Mouse (Mus musculus) olfactory bulb, adult 2 months (tissue): ENCODE data around the gene Shld1. TPM values are rescaled to one million over a fixed set of nuclear protein-coding genes. Genes with fewer than 3 reads are reported as not detected.

Experiments
- H3K27ac ChIP-seq: fragments of 200-500 bp; 2 replicates; pipeline ENCODE4 v1.5.1; 2012; ENCODE audit warnings: low read depth, low read length; ENCODE audit not compliant: insufficient read depth
- H3K4me1 ChIP-seq: fragments of 200-500 bp; 2 replicates; pipeline ENCODE4 v1.6.1; 2012; ENCODE audit warnings: low read length; ENCODE audit not compliant: control insufficient read depth, insufficient read depth
- H3K4me3 ChIP-seq: fragments of 200-500 bp; 2 replicates; pipeline ENCODE4 v1.5.1; 2012; ENCODE audit warnings: mild to moderate bottlenecking, low read depth, low read length, moderate library complexity; ENCODE audit not compliant: insufficient read depth
- CTCF ChIP-seq: fragments of 200-500 bp; IDR thresholded peaks from 2 replicates; pipeline ENCODE4 v1.5.1; 2012; ENCODE audit warnings: low read depth, mild to moderate bottlenecking, low read length, moderate library complexity; ENCODE audit not compliant: insufficient read depth
- POLR2A ChIP-seq: fragments of 200-500 bp; IDR thresholded peaks from 2 replicates; pipeline ENCODE4 v1.6.1; 2012; ENCODE audit warnings: mild to moderate bottlenecking, low read depth, low read length, moderate library complexity; ENCODE audit not compliant: insufficient read depth
- WGBS: fragments of 180-500 bp; shearing (Covaris S2); methylation state at CpG from one replicate; pipeline ENCODE4 v1.1.7; 2018; 5-methylcytosine and 5-hydroxymethylcytosine counted together
- polyA plus RNA-seq: library from polyadenylated mRNA; stranded (reverse); fragments of >200 nt; gene quantifications from 2 replicates; pipeline ENCODE4 v1.2.4, GENCODE M21; 2012; ENCODE audit warnings: low replicate concordance; ENCODE audit not compliant: missing spikeins, insufficient read depth, insufficient read length

Gene Shld1
- polyA plus RNA-seq, 1 experiment, result not detected

DNA sequence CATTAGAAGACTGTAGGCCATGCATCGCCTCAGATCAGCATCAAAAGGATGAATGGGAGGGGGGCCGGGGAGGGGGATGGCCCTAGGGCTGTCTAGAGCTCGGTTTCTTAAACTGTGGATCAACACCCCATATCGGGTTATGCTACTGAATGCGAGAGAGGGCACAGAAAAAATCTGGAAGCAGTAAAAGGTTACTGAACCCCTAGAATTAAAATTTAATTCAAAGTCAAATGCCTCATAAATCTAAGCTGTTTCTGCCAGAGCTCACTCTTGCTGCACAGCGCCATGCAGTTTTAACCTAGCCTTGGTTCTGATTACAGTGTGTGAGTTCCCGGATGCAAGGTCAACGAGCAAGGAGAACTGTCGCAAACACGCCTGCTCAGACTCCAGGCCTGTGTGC is 34.3 kb upstream of the Shld1 start:
- 68% methylated on average over 10 of the region's 10 CpGs for WGBS
- no peak overlapping the region for H3K4me3 ChIP-seq
- no peaks in the 10 kb centered on the region for H3K4me1 ChIP-seq
- no peak overlapping the region for H3K27ac ChIP-seq
- TF ChIP-seq CTCF (no peak), POLR2A (no peak)

DNA sequence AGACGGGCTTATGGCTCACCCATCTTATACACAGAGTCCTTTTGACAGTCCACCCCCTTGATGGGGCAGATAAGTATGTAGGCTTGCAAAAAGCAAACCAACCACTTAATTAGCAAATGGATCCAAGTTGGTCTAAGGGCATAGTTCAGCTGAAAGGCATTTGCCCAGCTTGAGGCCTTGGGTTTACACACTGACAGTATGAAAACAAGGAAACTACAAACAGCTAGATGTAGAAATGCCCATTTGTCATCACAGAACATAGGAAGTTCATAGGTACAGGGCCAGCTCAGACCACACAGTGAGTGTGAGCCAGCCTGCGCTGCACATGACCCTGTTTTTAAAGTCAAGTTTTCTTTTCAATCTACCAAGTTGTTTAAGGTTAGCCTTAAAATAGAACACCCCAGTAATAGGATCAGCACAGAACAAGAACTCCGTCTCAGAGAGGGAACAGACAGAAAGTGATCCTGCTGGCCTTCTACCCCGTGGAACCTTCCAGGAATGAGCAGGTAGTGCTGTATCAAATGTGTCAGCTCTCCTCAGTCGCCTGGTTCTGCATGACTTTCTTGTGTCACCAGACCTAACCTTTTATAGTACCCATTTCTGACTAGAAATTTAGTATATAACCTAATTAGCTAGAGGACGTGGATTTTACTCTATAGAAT is 31.8 kb upstream of the Shld1 start:
- 90% methylated on average over 6 of the region's 6 CpGs for WGBS

DNA sequence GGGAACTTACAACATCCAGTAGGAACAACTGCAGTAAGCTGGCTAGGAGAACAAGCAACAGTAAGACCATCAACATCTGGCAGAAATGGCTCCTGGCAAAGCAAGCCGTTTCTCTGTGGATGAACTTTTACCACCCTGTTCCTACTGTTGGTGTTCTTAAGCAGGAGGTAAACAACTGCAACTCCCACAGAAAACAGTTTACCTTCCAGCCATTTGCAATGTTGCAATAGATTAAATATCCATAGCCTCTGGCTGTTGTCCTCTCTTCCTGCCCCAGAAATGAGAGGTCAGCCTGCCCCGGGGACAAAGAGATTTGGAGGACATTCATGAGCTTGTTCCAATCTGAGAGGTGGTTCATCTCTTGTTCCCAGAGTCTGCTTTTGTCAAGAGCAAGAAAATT is 29.5 kb upstream of the Shld1 start:
- WGBS, result 93% methylated on average over 2 of the region's 2 CpGs
- H3K27ac ChIP-seq, result no peak overlapping the region
- no peak overlapping the region for H3K4me3 ChIP-seq
- H3K4me1 ChIP-seq, result no peaks in the 10 kb centered on the region
- no peak for TF ChIP-seq CTCF
- TF ChIP-seq POLR2A, result no peak

More for the DNA sequence above, 31.8 kb upstream of the Shld1 start:
- H3K4me3 ChIP-seq, result no peak overlapping the region
- no peak overlapping the region for H3K27ac ChIP-seq
- TF ChIP-seq CTCF (no peak), POLR2A (no peak)
- no peaks in the 10 kb centered on the region for H3K4me1 ChIP-seq

DNA sequence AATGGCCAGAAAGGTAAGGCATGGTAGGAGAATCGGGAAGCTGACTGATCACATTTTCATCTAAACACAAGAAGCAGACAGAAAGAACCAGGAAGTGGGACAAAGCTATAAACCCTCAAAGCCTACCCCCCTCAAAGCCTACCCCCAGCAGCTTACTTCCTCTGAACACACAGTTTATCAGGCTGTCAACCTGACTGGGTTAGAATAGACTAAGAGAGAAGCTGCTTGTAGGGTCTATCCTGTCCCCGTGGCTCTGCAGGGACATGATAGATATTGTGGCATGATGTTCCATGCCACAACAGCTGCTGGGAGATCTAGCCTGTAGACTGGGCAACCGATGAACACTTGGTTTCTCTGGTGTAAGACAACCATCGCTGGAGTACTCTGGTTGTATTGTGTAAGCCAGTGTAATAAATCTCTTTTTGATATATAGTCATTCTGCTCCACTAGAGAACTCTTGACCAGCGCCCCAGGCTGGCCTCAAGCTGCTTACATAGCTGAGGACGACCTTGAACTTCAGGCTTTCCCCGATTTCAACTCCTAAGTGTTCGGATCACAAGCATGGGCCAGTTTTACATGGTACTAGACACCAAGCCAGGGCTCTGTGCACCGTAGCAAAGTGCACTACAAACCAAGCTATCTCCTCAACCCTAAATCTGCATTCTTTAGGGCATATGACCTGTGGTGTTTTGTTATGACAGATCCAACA is 28.2 kb upstream of the Shld1 start:
- no peaks in the 10 kb centered on the region for H3K4me1 ChIP-seq
- TF ChIP-seq CTCF, result no peak
- H3K4me3 ChIP-seq, result no peak overlapping the region
- no peak overlapping the region for H3K27ac ChIP-seq
- 92% methylated on average over 9 of the region's 9 CpGs for WGBS

DNA sequence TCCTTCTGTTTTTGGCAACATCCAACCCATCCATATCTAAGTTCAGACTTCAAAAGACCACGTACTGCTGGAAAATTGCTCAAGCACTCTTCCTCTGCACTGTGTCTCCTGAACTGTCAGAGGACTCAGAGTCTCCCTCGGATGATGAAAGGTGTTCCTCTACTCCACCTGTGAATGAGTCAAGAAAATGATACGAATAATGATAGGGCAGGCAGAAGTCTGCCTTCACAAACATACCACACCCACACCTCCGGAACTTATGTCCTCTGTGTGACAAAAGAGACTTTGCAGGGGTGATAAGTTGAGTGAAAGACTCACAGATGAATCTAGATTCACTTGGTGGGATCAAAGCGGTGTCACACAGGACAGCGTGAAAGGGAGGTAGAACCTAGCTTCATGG is 17.6 kb upstream of the Shld1 start:
- no peak overlapping the region for H3K4me3 ChIP-seq
- no peaks in the 10 kb centered on the region for H3K4me1 ChIP-seq
- TF ChIP-seq POLR2A, result no peak
- TF ChIP-seq CTCF, result no peak
- 85% methylated on average over 6 of the region's 6 CpGs for WGBS
- H3K27ac ChIP-seq, result no peak overlapping the region

DNA sequence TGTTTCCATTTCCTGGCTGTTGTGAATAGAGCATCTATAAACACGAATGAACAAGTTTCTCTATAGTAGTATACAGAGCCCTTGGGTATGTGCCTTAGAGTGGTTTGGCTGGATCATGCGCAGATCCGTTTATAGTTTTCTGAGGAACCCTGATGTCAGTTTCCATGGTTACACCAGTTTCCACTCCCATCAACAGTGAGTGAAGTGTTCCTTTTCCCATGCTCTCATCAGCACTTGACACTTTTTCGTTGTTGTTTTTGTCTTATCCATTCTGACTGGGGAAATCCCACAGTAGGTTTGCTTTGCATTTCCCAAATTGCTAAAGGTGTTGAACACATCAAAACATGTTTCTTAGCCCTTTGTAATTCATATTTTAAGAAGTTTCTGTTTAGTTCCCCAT is 16.4 kb upstream of the Shld1 start:
- no peak overlapping the region for H3K27ac ChIP-seq
- H3K4me1 ChIP-seq, result no peaks in the 10 kb centered on the region
- 55% methylated on average over 4 of the region's 4 CpGs for WGBS
- no peak overlapping the region for H3K4me3 ChIP-seq
- TF ChIP-seq POLR2A, result no peak
- no peak for TF ChIP-seq CTCF

DNA sequence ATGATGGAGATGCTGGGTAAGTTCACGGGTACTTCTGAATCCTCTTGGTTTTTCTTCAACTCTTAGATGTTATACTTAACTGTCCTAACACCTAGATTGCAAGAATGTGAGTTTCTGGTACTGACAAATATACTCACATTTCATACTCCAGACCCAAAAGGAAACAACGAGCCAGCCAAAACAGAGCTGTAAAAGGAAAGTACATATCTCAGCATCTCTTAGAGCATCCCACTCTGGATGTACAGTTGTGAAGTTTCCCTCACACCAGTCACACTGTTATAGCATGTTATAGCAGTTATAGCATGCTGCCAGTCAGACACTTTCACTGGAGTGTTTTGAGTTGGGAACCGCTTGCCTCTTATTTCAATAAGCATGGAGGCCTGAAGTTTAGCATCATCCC is 14.6 kb upstream of the Shld1 start:
- Histone ChIP-seq H3K27ac (no peak overlapping the region), H3K4me1 (no peaks in the 10 kb centered on the region), H3K4me3 (no peak overlapping the region)
- TF ChIP-seq CTCF (no peak), POLR2A (no peak)
- 92% methylated on average over 3 of the region's 3 CpGs for WGBS

DNA sequence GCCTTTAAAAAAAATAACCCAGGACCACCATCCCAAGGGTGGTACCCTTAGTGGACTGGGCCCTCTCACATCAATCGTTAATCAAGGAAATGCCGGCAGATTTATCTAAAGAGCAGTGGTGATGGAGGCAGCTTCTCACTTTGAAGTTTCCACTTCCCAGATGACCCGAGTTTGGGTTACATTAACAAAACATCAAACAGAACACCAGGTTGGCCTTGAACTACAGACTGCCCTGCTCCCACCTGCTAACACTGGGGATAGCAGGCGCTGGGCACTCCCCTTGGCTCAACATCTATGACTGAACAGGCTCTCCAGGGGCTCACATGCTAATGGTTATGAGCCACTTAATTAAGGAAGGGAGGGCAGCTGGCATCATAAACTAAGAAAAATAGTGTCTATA is 10.6 kb upstream of the Shld1 start:
- TF ChIP-seq POLR2A (no peak), CTCF (no peak)
- WGBS, result 86% methylated on average over 4 of the region's 4 CpGs

DNA sequence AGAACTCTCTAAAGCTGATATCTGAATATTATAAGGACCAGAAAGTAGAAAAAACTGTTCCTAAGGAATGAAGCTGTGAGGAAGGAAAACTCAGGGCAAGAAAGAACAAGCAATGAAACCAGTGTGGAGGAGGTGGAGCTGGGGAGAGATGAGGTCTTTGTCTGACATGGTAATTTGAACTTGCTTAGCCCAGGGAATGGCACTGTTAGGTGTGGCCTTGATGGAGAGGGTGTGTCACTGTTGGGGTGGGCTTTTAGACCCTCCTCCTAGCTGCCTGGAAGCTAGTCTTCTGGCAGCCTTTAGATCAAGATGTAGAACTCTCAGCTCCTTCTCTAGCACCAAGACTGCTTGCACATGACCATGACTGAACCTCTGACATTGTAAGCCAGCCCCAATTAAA is 1.7 kb upstream of the Shld1 start:
- peaks cover 12% of the 10 kb centered on the region for H3K4me1 ChIP-seq
- H3K27ac ChIP-seq, result no peak overlapping the region
- no peak overlapping the region for H3K4me3 ChIP-seq
- TF ChIP-seq POLR2A, result no peak
- no peak for TF ChIP-seq CTCF

More for the DNA sequence above, 10.6 kb upstream of the Shld1 start:
- Histone ChIP-seq H3K4me3 (no peak overlapping the region), H3K4me1 (no peaks in the 10 kb centered on the region), H3K27ac (no peak overlapping the region)
